Mouse (Mus musculus) MN1 (cell line): Measurements from ENCODE around the gene Ccdc36.

ENCODE experiments used
- DNase-seq: peaks from one replicate; pipeline ENCODE4 v3.0.0-alpha.2; 2016; ENCODE audit warnings: low spot score

Gene Ccdc36

GRCm38 (mm10) chr9:108378234-108378633, 50.0 kb downstream of the Ccdc36 start:
- no peak for DNase-seq
